In the genomic region with DNA sequence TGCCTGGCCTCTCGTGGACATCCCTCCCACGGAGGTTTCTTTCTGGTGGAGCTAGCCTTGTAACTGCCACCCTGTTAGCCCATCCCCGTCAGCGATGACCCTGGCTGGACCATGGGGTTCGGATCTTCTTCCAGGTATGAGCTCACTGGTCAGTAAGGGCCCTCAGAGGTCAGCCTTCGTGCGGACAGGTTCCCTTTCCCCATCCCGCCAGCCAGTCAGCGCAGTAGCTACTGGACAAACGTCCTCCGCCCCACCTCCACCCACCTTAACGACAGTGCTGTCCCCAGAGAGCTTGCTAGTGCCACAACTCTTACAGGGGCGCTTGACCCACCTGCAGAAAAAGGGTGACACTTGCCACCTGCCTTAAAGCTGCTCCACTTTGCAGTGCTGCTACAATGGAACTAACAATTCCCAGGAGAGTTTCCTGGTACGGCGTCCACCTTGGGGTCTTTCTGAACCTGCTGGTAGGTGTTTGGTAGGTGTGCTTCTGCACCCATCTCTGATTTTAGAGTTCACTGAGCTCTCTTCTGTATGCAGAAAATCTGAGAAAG, we compare ENCODE assay signal across 8 mouse cellular contexts. TPM values are rescaled to one million over a fixed set of nuclear protein-coding genes. Genes with fewer than 3 reads are reported as not detected.
DNase-seq lines count a peak whose midpoint lies in the region; ATAC-seq and TF ChIP-seq lines count a peak whose summit lies in the region.

No protein-coding gene starts in this region.

- 13% methylated on average over 15 of the region's 15 CpGs for WGBS in embryonic facial prominence, embryonic 13.5 days
- 14% methylated on average over 15 of the region's 15 CpGs for WGBS in intestine, postnatal 0 days
- WGBS in midbrain, embryonic 14.5 days = 14% methylated on average over 15 of the region's 15 CpGs

- DNase-seq in layer of hippocampus, adult 2 months (ENCODE audit: low spot score in 2 of 2) = no peak
- no peak for DNase-seq in layer of hippocampus, adult 8-10 months (ENCODE audit: low spot score in 2 of 2)
- no peak for DNase-seq in midbrain, embryonic 14.5 days
- no peak for DNase-seq in embryo, embryonic 11 days
- no peak for DNase-seq in right cerebral cortex, postnatal 25 days
- no peak for DNase-seq in adrenal gland, postnatal 4 days (ENCODE audit: low spot score in 2 of 2)

- H3K4me3 ChIP-seq in layer of hippocampus, adult 2 months = peak overlapping the region; percentile 88
- H3K4me3 ChIP-seq in embryonic facial prominence, embryonic 13.5 days = peak overlapping the region; percentile 81
- peak overlapping the region; percentile 83 for H3K4me3 ChIP-seq in intestine, postnatal 0 days (ENCODE audit: low read depth, low read length)
- H3K4me3 ChIP-seq in midbrain, embryonic 14.5 days (replicated peaks; ENCODE audit: low read depth, low read length) = peak overlapping the region; percentile 91

- H3K36me3 ChIP-seq in embryonic facial prominence, embryonic 13.5 days = peaks cover 11% of the 10 kb centered on the region
- peaks cover 11% of the 10 kb centered on the region for H3K36me3 ChIP-seq in intestine, postnatal 0 days (ENCODE audit: control insufficient read depth, insufficient read depth)
- H3K36me3 ChIP-seq in midbrain, embryonic 14.5 days (ENCODE audit: control insufficient read depth, insufficient read depth, low read length) = peaks cover 20% of the 10 kb centered on the region

- no peak for ATAC-seq in embryonic facial prominence, embryonic 13.5 days (ENCODE audit: insufficient number of reproducible peaks, insufficient read depth, low FRiP score, low TSS enrichment, low read depth)
- 0 out of 2 replicates have a peak, but pooled peaks have one; percentile 1 for ATAC-seq in intestine, postnatal 0 days
- ATAC-seq in midbrain, embryonic 14.5 days (ENCODE audit: low FRiP score, low TSS enrichment) = no peak; the same call in 1 of the 2 replicates

- H3K9ac ChIP-seq in embryonic facial prominence, embryonic 13.5 days = peak overlapping the region; percentile 82
- H3K9ac ChIP-seq in intestine, postnatal 0 days (ENCODE audit: low read depth, low read length) = peak overlapping the region; percentile 76
- peak overlapping the region; percentile 84 for H3K9ac ChIP-seq in midbrain, embryonic 14.5 days (replicated peaks; ENCODE audit: low read length)

- peaks cover 22% of the 10 kb centered on the region for H3K4me1 ChIP-seq in embryonic facial prominence, embryonic 13.5 days
- H3K4me1 ChIP-seq in intestine, postnatal 0 days (replicated peaks; ENCODE audit: control insufficient read depth, insufficient read depth, low read length) = 0 out of 2 replicates have a peak, but pooled peaks cover 11% of the 10 kb centered on the region
- peaks cover 17% of the 10 kb centered on the region for H3K4me1 ChIP-seq in midbrain, embryonic 14.5 days (ENCODE audit: control insufficient read depth, insufficient read depth, low read length)

- peak overlapping the region; percentile 99 for H3K4me2 ChIP-seq in embryonic facial prominence, embryonic 13.5 days
- H3K4me2 ChIP-seq in intestine, postnatal 0 days (replicated peaks; ENCODE audit: low read depth) = peak overlapping the region; percentile 95
- H3K4me2 ChIP-seq in midbrain, embryonic 14.5 days (ENCODE audit: low read length) = peak overlapping the region; percentile 95

- H3K27ac ChIP-seq in layer of hippocampus, adult 2 months = peak overlapping the region; percentile 56
- no peak overlapping the region for H3K27ac ChIP-seq in embryonic facial prominence, embryonic 13.5 days
- peak overlapping the region; percentile 16; the same call in 1 of the 2 replicates for H3K27ac ChIP-seq in intestine, postnatal 0 days (ENCODE audit: low read depth, low read length)
- H3K27ac ChIP-seq in midbrain, embryonic 14.5 days (replicated peaks; ENCODE audit: low read depth, low read length) = peak overlapping the region; percentile 70

- peaks cover 39% of the 10 kb centered on the region for H3K27me3 ChIP-seq in embryonic facial prominence, embryonic 13.5 days
- no peaks in the 10 kb centered on the region for H3K27me3 ChIP-seq in intestine, postnatal 0 days (replicated peaks; ENCODE audit: control insufficient read depth, insufficient read depth, low read length)
- peaks cover 4% of the 10 kb centered on the region; the same call in 1 of the 2 replicates for H3K27me3 ChIP-seq in midbrain, embryonic 14.5 days (ENCODE audit: control insufficient read depth, insufficient read depth, low read length)

- TF ChIP-seq CTCF in layer of hippocampus, adult 2 months (conservative IDR thresholded peaks at IDR 0.05) = no peak
- no peak for TF ChIP-seq CTCF in intestine, postnatal 0 days (IDR thresholded peaks at IDR 0.05; ENCODE audit: low read depth)

- no peaks in the 10 kb centered on the region for H3K9me3 ChIP-seq in embryonic facial prominence, embryonic 13.5 days
- no peaks in the 10 kb centered on the region for H3K9me3 ChIP-seq in intestine, postnatal 0 days (ENCODE audit: control insufficient read depth)
- no peaks in the 10 kb centered on the region for H3K9me3 ChIP-seq in midbrain, embryonic 14.5 days (ENCODE audit: control insufficient read depth, low read length)

RNA-seq across cellular contexts. Expression of a gene that starts 0.8 kb away (rescaled TPM):
- total RNA-seq in layer of hippocampus, adult 2 months (2021) = 10 to 100 TPM; 32.4 to 40.1 TPM
- 10 to 100 TPM; 34.7 to 38.2 (median 36.4) TPM for total RNA-seq in layer of hippocampus, adult 8-10 months (2022)
- 5.2 and 5.3 TPM in 2 replicates for polyA plus RNA-seq in embryonic facial prominence, embryonic 13.5 days (2015; fragmentation: Nextera tagmentation; extraction: Ambion mirVana)
- polyA plus RNA-seq in intestine, postnatal 0 days (2015; fragmentation: Nextera tagmentation; extraction: Ambion mirVana) = 2.6 TPM in 2 replicates
- polyA plus RNA-seq in midbrain, embryonic 14.5 days (2014; fragmentation: Nextera tagmentation; extraction: Ambion mirVana) = 10.6 and 14.9 TPM in 2 replicates
- 10 to 100 TPM; 19.0 to 25.7 TPM for total RNA-seq in adrenal gland, postnatal 4 days (2021)

RNA-seq across cellular contexts. Expression of a gene that starts 46.7 kb away (rescaled TPM):
- total RNA-seq in layer of hippocampus, adult 2 months (2021) = 10 to 100 TPM; 11.0 to 13.6 TPM
- 10 to 100 TPM; 13.3 to 14.6 (median 13.8) TPM for total RNA-seq in layer of hippocampus, adult 8-10 months (2022)
- 8.7 and 12.1 TPM in 2 replicates for polyA plus RNA-seq in embryonic facial prominence, embryonic 13.5 days (2015; fragmentation: Nextera tagmentation; extraction: Ambion mirVana)
- 3.3 and 3.7 TPM in 2 replicates for polyA plus RNA-seq in intestine, postnatal 0 days (2015; fragmentation: Nextera tagmentation; extraction: Ambion mirVana)
- 8.6 and 9.2 TPM in 2 replicates for polyA plus RNA-seq in midbrain, embryonic 14.5 days (2014; fragmentation: Nextera tagmentation; extraction: Ambion mirVana)
- total RNA-seq in adrenal gland, postnatal 4 days (2021) = 10 to 100 TPM; 10.5 to 12.6 TPM
